Mouse (Mus musculus): ENCODE measurements around the gene Sp8. TPM values are rescaled to one million over a fixed set of nuclear protein-coding genes. Genes with fewer than 3 reads are reported as not detected.

The Sp8 gene
- polyA plus RNA-seq, 1 experiment, result 0.13 TPM

DNA sequence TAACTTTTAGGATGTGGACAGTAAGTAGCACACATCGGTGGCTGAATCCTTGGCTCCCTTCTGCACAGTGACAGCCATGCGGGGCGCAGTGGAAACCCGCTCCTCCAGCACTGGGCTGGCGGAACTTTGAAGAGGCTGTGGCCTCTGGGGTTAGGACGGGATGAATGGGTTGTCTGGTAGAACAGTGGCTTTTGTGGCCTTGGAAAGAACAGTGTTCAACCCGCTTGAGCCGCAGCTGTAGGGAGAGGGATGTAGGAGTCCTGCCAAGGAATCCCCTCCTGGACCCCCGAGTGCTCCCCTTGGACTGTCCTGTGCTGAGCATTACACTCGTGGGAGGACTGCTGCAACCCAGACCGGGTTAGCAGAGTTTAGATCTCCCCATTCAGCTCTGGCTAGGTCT lies 3.9 kb downstream of the Sp8 start:
- 2% methylated on average over 11 of the region's 11 CpGs for WGBS
- H3K4me3 ChIP-seq (replicated peaks; ENCODE audit: insufficient read depth, low read depth, low read length), result no peak overlapping the region
- peaks cover 9% of the 10 kb centered on the region; the same call in 1 of the 2 replicates for H3K27me3 ChIP-seq (ENCODE audit: control insufficient read depth, insufficient read depth, low read length)
- TF ChIP-seq POLR2A (IDR thresholded peaks at IDR 0.05; ENCODE audit: borderline replicate concordance, insufficient read depth, low read length) (no peak), CTCF (IDR thresholded peaks at IDR 0.05; ENCODE audit: borderline replicate concordance, insufficient read depth, low read depth, low read length) (no peak)
- H3K4me1 ChIP-seq (ENCODE audit: control insufficient read depth, insufficient read depth, low read length), result no peaks in the 10 kb centered on the region
- H3K27ac ChIP-seq (ENCODE audit: insufficient read depth, low read length), result no peak overlapping the region
- no peak for DNase-seq

DNA sequence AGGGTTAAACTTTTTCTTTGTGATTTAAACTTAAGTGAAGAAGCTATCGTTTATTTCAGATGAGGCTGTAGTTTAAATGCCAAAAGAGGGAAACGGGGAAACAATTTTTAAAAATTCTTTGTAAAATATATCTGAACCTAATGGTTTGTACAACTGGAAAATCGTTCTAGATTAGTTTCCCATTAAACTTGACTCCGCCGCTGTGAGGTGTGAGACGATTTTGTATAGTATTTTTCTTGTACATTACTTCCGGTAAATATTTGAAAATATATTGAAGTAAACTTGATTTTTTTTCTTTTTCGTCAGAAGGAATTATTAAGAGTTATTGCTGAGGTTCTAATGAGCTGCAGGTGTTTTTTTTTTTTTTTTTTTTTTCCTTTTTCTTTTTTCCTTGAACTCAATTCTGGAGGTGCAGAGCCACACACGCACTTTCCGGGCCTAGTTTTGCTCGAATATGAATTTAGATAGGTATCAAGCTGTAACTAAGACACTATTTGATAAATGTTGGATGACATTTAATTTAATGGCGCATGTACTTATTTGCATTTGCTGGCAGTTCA lies 4.8 kb downstream of the Sp8 start:
- no peak for TF ChIP-seq CTCF (IDR thresholded peaks at IDR 0.05; ENCODE audit: borderline replicate concordance, insufficient read depth, low read depth, low read length)
- TF ChIP-seq POLR2A (IDR thresholded peaks at IDR 0.05; ENCODE audit: borderline replicate concordance, insufficient read depth, low read length), result no peak
- Histone ChIP-seq H3K27ac (ENCODE audit: insufficient read depth, low read length) (no peak overlapping the region), H3K4me1 (ENCODE audit: control insufficient read depth, insufficient read depth, low read length) (no peaks in the 10 kb centered on the region), H3K27me3 (ENCODE audit: control insufficient read depth, insufficient read depth, low read length) (peaks cover 9% of the 10 kb centered on the region; the same call in 1 of the 2 replicates), H3K4me3 (replicated peaks; ENCODE audit: insufficient read depth, low read depth, low read length) (no peak overlapping the region)
- DNase-seq, result no peak
- 18% methylated on average over 12 of the region's 12 CpGs for WGBS

DNA sequence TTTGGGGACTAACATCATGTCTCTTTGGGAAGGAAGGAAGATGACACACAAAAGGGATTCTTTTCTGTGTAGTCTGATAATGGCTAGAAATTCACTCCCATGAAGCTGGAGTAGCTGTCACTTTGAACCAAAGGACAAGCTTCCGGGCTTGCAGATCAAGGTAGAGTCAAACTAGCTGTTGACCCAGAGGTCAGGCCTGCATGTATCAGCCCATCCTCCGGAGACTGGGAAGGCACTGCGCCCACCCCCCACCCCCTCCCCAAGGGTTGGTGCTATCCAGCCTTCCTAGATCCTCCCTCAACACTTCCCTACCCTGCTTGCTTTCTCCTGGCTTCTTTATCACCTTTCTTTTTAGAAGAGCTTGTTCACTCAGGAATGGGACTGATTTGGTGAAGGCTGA lies 7.2 kb downstream of the Sp8 start:
- TF ChIP-seq CTCF (IDR thresholded peaks at IDR 0.05; ENCODE audit: borderline replicate concordance, insufficient read depth, low read depth, low read length) (no peak), POLR2A (IDR thresholded peaks at IDR 0.05; ENCODE audit: borderline replicate concordance, insufficient read depth, low read length) (no peak)
- Histone ChIP-seq H3K4me1 (ENCODE audit: control insufficient read depth, insufficient read depth, low read length) (no peaks in the 10 kb centered on the region), H3K27me3 (ENCODE audit: control insufficient read depth, insufficient read depth, low read length) (peaks cover 8% of the 10 kb centered on the region; the same call in 1 of the 2 replicates), H3K27ac (ENCODE audit: insufficient read depth, low read length) (no peak overlapping the region), H3K4me3 (replicated peaks; ENCODE audit: insufficient read depth, low read depth, low read length) (no peak overlapping the region)
- 1% methylated on average over 3 of the region's 3 CpGs for WGBS
- DNase-seq, result no peak

DNA sequence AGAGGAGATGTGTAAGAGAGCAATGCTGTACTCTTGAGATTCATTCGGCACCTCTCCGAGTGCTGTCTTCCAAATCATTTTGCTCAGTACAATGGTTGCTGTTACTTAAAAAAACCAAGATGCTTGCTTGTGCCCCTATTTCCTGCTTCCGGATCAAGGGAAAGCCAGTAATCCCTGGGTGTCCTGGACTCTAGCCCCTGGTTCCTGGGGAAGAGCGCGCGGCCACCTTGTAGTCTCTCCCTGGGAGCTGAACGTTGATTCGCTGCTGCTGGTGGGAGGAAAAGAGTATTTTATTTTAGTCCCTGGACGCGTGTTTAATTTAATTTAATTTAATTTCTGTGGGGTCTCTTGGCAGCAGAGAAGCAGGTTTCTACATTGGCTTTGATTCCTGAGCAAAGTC lies 8.3 kb downstream of the Sp8 start:
- 3% methylated on average over 10 of the region's 10 CpGs for WGBS
- H3K27me3 ChIP-seq (ENCODE audit: control insufficient read depth, insufficient read depth, low read length), result peaks cover 4% of the 10 kb centered on the region; the same call in 1 of the 2 replicates
- H3K4me3 ChIP-seq (replicated peaks; ENCODE audit: insufficient read depth, low read depth, low read length), result no peak overlapping the region
- TF ChIP-seq CTCF (IDR thresholded peaks at IDR 0.05; ENCODE audit: borderline replicate concordance, insufficient read depth, low read depth, low read length) (no peak), POLR2A (IDR thresholded peaks at IDR 0.05; ENCODE audit: borderline replicate concordance, insufficient read depth, low read length) (no peak)
- DNase-seq, result no peak
- no peaks in the 10 kb centered on the region for H3K4me1 ChIP-seq (ENCODE audit: control insufficient read depth, insufficient read depth, low read length)
- H3K27ac ChIP-seq (ENCODE audit: insufficient read depth, low read length), result no peak overlapping the region

DNA sequence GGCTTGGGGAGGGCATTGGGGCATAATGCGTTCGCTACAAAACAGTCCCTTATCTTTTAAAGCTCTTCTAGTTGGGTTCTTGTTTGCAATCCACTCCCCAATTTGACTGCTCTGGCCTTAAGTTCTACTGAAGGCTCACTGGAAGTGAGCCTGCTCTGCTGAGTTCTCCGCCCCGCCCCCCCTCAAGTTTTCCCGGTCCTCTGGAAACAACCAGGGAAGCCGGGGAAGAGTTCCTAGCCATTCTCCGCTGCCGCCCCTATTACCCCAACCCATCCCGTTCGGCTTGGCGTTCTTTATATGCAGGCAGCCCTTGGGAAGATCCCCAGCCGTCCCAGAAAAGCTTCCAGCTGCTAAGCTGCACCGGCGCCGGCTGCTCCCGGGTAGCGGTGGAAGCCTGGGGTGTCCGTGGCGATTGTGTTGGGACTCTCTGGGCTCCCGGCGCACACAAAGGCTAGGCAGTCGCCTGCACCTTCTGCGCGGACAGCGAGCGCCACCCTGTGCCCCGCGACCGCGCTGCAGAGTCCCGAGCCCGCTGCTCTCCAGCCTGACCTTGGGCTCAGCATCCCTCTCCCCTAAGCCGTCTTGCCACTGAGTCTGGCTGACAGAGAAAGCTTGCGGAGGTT lies 8.8 kb downstream of the Sp8 start:
- WGBS, result under 1% methylated on average over 34 of the region's 34 CpGs
- DNase-seq, result peak; percentile 54 to 57
- no peak overlapping the region for H3K4me3 ChIP-seq (replicated peaks; ENCODE audit: insufficient read depth, low read depth, low read length)
- H3K4me1 ChIP-seq (ENCODE audit: control insufficient read depth, insufficient read depth, low read length), result no peaks in the 10 kb centered on the region
- TF ChIP-seq CTCF (IDR thresholded peaks at IDR 0.05; ENCODE audit: borderline replicate concordance, insufficient read depth, low read depth, low read length) (peak; percentile 65), POLR2A (IDR thresholded peaks at IDR 0.05; ENCODE audit: borderline replicate concordance, insufficient read depth, low read length) (no peak)
- peaks cover 3% of the 10 kb centered on the region; the same call in 1 of the 2 replicates for H3K27me3 ChIP-seq (ENCODE audit: control insufficient read depth, insufficient read depth, low read length)
- H3K27ac ChIP-seq (ENCODE audit: insufficient read depth, low read length), result no peak overlapping the region

DNA sequence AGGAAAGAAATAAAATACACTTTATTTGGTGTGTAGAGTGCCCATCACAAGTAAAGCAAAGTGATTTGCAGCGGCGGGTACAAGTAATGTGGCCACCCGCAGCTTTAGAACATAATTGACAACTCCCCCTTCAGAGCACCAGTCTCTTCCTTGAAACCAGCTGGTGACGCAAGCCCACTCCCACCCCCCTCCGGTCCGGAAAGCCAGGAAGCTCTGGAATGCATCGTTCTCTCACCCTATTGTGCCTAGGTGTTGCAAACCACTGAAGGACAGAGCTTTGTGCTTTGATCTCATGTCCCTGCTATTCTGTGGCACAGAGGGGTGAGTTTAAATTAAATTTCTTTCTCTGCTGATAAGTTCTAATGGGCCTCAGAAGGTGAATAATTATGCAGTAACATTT lies 10.0 kb downstream of the Sp8 start:
- DNase-seq, result no peak
- 1% methylated on average over 7 of the region's 7 CpGs for WGBS
- H3K27me3 ChIP-seq (ENCODE audit: control insufficient read depth, insufficient read depth, low read length), result no peaks in the 10 kb centered on the region; the same call in 1 of the 2 replicates

DNA sequence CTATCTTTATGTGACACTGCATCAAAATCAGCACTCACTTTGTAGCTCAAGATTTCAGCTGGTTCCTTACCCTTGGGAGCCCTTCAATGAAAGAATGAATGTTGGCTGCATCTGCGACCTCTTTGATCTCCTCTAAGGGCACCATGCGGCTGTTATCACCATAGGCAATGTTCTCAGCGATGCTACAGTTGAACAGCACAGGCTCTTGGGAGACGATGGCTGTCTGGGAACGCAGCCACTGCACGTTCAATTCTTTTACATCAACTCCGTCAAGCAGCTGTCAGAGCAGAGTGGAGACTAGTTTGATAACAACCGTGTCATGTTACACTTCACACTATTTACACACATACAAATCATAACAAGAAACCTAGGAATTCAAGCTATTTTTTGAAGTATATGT lies 26.5 kb downstream of the Sp8 start:
- DNase-seq, result no peak
- Histone ChIP-seq H3K27me3 (ENCODE audit: control insufficient read depth, insufficient read depth, low read length) (no peaks in the 10 kb centered on the region; the same call in 1 of the 2 replicates), H3K4me3 (replicated peaks; ENCODE audit: insufficient read depth, low read depth, low read length) (no peak overlapping the region), H3K4me1 (ENCODE audit: control insufficient read depth, insufficient read depth, low read length) (no peaks in the 10 kb centered on the region), H3K27ac (ENCODE audit: insufficient read depth, low read length) (no peak overlapping the region)
- TF ChIP-seq POLR2A (IDR thresholded peaks at IDR 0.05; ENCODE audit: borderline replicate concordance, insufficient read depth, low read length) (no peak), CTCF (IDR thresholded peaks at IDR 0.05; ENCODE audit: borderline replicate concordance, insufficient read depth, low read depth, low read length) (no peak)
- WGBS, result 9% methylated on average over 8 of the region's 8 CpGs

More for the DNA sequence above, 10.0 kb downstream of the Sp8 start:
- TF ChIP-seq CTCF (IDR thresholded peaks at IDR 0.05; ENCODE audit: borderline replicate concordance, insufficient read depth, low read depth, low read length), result no peak
- TF ChIP-seq POLR2A (IDR thresholded peaks at IDR 0.05; ENCODE audit: borderline replicate concordance, insufficient read depth, low read length), result no peak
- Histone ChIP-seq H3K4me1 (ENCODE audit: control insufficient read depth, insufficient read depth, low read length) (no peaks in the 10 kb centered on the region), H3K4me3 (replicated peaks; ENCODE audit: insufficient read depth, low read depth, low read length) (no peak overlapping the region), H3K27ac (ENCODE audit: insufficient read depth, low read length) (no peak overlapping the region)

DNA sequence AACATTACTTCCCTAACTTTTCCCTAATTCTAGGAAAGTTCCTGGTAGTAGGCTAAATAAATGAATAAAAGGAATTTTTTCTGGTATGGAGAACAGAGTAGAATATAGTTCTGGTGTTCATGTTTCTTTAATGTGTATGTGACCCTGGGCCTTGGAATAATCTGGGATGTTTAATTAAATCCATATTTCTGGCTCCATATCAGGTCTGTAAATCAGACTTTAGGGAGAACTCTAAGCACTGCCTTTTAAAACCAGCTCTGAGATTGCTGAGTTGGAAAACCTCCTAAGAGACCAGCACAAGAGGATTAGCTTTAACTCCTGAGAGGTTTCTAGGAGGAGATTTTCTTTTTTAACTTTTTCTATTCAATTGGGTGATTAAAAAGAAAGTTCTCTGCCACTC lies 36.7 kb downstream of the Sp8 start:
- no peak overlapping the region for H3K4me3 ChIP-seq (replicated peaks; ENCODE audit: insufficient read depth, low read depth, low read length)
- TF ChIP-seq POLR2A (IDR thresholded peaks at IDR 0.05; ENCODE audit: borderline replicate concordance, insufficient read depth, low read length) (no peak), CTCF (IDR thresholded peaks at IDR 0.05; ENCODE audit: borderline replicate concordance, insufficient read depth, low read depth, low read length) (no peak)
- no peaks in the 10 kb centered on the region for H3K27me3 ChIP-seq (ENCODE audit: control insufficient read depth, insufficient read depth, low read length)
- no peak for DNase-seq
- no peak overlapping the region for H3K27ac ChIP-seq (ENCODE audit: insufficient read depth, low read length)
- no peaks in the 10 kb centered on the region for H3K4me1 ChIP-seq (ENCODE audit: control insufficient read depth, insufficient read depth, low read length)

Data from cerebellum, adult 2 months (tissue).